Mouse (Mus musculus): ENCODE results near the gene Camta1. TPM values are rescaled to one million over a fixed set of nuclear protein-coding genes. Genes with fewer than 3 reads are reported as not detected.
"Not testable (repeated sequence)": the region's sequence is repeated elsewhere in the genome, so short reads cannot be mapped to it uniquely, and the experiment has no call there.

Camta1 gene
- total RNA-seq, 2 experiments from 2014 or later = 194 to 203 TPM

DNA sequence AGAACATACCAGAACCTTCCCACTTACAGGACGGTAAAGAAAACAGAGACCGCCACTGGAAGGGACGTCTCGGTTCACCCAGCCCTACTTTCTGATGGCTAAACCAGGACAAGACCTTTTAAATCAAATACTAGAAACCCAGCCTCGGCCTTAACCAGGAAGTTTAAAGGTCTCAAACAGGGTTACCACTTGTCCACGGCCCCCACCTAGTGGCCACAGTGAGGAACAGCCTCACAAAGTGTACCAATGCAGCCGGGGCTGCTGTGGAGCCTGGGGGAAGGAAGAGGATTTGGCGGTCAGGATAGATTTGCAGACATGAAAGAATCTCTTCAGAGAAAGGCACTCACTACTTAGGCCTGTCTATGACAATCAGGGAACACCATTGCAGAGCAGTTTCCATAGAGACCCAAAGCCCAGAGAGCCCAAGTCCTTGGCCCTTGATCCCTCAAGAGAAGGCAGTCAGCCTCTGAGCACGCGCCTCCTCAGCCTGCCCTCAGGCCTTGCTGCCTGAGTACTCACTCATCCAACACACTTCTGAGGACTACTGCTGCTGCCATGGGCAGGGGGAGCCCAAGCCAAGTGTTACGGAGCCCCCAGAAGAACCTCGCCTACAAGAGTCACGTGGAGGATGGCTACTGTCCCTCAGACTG is 962.8 kb downstream of the Camta1 start:
- peak; percentile 67 to 68 for DNase-seq (ENCODE audit: low spot score in 2 of 2)
- intact Hi-C loops (cut with DNase I) = no loop called here

DNA sequence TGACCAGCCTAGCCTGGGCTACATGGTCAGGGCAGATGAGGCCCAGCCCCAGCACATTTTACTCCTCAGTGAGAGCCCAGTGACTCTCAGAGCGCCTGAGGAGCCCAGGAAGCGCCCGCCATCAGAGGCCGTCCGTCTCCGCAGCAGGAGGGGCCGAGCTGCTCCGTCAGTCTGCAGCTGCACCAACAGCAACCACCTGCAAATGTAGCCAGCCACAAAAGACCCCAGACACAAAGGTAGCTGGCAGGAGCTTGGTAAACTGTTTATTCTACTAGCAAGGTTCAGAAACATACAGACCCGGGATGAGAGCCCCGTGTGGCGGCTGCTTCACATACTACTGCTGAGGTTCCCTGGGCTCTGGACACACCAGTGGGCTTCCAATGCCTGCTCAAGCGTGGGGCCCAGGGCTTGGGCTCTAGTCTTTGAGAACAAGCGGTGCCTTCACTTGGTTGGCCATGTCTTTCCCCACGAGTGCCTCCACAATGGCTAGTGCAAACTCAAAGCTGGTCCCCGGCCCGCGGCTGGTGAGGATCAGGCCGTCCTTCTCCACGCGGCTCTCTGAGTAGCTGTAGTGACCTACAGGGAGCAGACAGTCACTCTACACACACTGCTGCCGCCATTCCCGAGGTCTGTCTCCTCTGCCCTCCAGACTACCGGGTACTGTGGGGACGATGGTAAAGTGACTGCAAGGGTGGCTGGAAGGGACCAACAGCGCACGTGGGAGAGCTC is 964.6 kb downstream of the Camta1 start:
- DNase-seq (ENCODE audit: low spot score in 2 of 2) = no peak
- intact Hi-C loops (cut with DNase I) = no loop called here

DNA sequence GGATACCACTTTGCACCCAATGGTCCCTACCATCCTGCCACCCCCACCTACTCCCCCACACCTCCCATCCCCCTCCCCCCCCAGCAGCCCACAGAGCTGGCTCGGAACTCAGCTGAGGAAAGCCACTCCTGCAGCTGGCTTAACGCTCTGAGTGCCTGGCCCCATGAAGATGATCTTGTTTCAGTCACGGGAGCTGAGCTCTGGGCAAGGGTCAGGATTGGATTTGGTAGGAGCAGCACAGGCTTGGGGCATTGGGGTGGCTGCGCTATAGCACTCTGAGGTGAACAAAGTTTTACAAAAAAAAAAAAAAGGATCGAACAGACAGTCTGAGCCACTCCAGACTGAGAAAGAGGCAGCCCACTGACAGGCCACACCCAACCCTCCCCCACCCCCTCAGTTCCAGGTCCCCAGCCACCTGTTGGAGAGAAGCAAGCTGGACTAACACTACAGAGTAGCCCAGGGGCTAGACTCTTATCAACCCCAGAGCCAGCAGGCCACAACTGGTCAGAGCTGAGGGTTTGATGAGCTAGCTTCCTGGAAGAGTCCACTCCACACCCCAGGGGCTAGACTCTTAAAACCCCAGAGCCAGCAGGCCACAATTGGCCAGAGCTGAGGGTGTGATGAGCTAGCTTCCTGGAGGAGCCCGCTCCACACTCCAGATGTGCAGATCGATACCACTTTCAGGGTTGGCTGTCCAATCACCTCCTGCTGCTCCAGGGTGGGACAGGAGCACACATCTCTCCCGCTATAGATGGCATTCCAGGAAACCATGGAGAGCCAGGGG is 966.8 kb downstream of the Camta1 start:
- intact Hi-C loops (cut with DNase I) = no loop called here
- DNase-seq (ENCODE audit: low spot score in 2 of 2) = no peak

DNA sequence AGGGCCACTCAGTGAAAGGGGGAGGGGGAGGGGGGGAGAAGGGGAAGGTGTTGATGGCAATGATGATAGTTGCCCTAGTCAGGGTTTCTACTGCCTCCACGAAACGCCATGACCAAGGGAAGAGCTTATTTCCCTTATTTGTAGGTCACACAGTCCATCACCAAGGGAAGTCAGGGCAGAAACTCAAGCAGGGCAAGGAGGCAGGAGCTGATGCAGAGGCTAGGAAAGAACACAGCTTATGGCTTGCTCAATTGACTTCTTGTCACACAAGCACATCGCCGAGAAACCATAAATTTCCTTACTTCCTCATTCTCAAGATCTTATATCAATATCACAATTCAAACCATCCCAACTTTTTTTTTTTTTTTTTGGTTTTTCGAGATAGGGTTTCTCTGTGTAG is 970.4 kb downstream of the Camta1 start:
- intact Hi-C loops (cut with DNase I) = no loop called here
- DNase-seq (ENCODE audit: low spot score in 2 of 2) = no peak

DNA sequence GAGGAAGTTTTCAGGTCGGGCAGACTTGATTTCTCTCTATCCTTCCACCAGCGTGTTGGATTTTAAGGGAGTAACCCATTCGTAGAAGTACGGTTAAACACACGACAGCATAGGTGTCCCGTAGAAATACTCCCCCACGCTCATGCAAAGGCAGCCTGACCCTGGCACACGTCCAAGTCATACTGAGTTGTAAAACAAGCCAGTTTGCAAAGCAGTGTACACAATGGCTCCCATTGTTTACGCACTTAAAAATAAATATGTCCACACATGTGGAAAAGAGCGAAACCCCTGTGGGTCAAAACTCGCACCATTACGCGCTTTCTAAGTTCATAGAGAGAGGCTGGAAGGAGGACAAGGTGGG is 971.7 kb downstream of the Camta1 start:
- DNase-seq (ENCODE audit: low spot score in 2 of 2) = no peak

DNA sequence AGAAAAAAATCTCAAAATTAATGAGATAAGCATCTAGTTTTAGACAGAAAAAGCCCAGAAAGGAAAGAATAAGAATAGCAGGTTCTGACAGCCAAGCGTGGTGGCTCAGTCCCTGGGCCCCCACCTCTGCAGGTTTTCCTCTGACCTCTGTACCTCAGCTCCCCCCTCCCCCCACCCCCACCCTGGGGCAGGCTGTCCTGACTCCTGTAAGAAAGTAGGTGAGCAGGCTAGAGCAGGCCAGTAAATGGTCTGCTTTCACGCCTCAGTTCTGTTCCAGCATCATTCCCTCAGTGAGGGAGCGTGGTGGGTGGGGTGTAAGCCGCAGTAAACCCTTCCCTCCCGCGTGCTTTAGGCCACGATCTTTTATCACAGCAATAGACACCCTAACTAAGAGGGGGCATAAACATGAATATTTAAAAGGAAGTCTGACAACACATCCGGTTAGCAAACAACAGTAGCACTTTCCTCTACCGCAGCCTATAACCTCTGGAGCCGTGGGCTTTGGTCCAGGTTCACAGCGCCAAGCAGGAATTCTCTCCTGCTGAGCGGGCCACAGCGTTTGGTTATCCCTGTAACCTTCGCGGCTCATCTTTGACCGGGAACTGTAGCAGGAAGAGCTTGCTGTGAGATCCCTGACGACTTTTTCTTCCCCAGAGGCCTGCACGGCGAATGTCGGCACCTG is 972.3 kb downstream of the Camta1 start:
- intact Hi-C loops (cut with DNase I) = no loop called here
- no peak for DNase-seq (ENCODE audit: low spot score in 2 of 2)

More for the DNA sequence above, 971.7 kb downstream of the Camta1 start:
- intact Hi-C loops (cut with DNase I) = no loop called here

DNA sequence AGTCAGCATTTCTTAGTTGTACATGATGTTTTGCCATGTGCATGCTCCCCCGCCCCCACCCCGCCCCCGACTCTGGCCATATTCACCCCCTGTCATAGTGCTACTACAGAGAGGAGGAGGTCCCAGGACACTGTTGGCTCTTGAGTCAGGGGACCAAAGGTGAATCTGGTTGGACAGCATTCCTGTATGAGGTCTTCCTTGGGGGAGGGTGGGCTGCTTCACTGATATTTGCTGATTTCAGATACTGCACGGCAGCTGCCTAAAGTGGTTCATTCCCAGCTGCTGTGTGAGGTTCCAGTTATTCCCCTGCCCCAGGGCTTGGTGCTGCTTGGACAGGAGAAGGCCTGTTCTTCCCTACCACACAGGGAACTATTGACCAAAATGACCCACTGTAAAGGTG is 973.2 kb downstream of the Camta1 start:
- intact Hi-C loops (cut with DNase I) = no loop called here
- DNase-seq (ENCODE audit: low spot score in 2 of 2) = no peak

DNA sequence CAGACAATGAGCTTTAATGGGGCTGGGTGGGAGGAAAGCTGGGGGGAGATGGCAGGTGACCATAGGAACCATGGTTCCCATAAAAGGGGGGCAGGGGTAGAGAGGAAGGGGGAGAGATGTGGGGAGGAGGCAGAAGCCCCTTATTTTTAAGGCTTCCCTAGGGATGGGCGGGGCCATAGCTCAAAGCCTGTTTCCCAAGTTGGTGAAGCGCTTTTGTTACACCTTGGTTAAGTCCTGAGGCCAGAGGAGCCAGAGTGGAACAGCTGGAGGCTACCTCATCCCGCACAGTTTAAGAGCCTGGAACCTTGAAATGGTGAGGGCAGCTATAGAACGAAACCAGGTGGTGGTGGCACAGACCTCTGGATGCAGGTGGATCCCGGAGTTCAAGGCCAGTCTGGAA is 973.8 kb downstream of the Camta1 start:
- no peak for DNase-seq (ENCODE audit: low spot score in 2 of 2)
- intact Hi-C loops (cut with DNase I) = no loop called here

DNA sequence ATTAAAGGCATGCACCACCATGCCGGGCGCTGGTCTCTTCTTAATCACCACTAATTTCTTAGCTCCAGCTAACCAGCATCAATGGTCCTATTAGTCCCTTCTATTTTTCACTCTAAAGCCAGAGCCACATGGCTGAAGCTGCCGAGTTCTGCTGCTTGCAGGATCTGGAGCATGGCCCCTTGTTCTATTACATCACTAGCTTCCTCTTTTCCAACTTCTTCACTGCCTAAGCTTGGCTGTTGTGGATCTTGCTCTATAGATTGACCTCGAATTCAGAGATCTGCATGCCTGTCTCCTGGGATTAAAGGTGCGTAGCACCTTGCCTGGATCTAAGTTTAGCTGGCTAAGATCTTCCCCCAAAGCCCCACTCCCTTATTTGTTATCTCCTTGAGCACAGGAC is 979.0 kb downstream of the Camta1 start:
- intact Hi-C loops (cut with DNase I) = no loop called here
- no peak for DNase-seq (ENCODE audit: low spot score in 2 of 2)

DNA sequence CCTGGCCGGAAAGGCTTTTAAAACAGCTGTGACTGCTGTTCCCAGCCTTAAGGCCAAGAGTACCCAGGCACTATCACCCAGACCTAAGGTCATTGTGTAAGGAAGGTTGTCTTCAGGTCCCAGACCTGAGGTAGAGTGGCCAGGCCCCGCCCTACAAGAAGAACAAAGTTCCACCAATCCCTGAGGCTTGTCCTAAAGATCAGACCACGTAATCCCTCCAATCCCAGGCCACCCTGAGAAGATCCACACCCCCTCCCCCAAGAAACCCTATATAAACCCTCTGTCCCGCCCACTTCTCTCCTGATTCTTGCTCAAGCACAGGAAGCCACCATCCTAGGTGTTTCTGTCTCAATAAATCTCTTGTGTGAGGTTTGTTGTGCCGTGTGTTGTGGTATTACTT is 981.3 kb downstream of the Camta1 start:
- no peak for DNase-seq (ENCODE audit: low spot score in 2 of 2)
- intact Hi-C loops (cut with DNase I) = no loop called here

DNA sequence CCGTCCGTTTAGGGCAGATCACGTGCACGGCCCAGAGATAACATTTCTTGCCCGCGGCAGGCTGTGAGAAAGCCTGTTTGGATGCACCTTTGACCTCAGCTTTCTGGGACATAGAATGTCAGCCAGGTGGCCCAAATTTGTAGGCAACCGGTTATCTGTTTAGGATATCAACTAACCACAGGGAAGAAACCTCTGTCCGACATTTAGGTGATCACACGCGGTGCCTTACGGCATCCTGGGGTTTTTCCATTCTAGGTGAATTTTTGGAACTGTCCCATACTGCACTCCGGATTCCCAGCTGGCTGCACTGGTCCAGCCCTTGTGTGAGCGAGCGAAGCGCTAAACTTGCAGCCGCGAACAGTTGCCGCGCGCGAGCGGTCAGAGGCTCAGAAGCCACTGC is 982.0 kb downstream of the Camta1 start:
- intact Hi-C loops (cut with DNase I) = no loop called here
- no peak for DNase-seq (ENCODE audit: low spot score in 2 of 2)

DNA sequence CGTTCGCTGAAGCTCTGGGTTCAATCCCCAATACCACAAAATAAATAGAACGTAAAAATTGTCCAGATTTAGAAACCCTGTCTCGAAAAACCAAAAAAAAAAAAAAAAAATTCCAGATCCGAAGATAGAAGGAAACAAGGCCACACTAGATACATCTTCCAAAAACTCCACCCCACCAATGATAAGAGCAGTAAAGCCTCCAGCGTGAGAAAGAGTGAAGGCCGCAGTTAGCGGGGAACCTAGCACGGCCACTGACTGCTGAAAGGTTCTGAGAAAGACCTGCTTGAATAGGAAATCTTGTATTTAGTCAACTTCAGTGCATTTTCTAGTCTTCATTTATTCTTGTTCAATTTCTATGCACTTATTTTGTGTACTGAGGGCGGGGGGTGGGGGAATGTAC is 986.3 kb downstream of the Camta1 start:
- intact Hi-C loops (cut with DNase I) = no loop called here
- no peak for DNase-seq (ENCODE audit: low spot score in 2 of 2)

DNA sequence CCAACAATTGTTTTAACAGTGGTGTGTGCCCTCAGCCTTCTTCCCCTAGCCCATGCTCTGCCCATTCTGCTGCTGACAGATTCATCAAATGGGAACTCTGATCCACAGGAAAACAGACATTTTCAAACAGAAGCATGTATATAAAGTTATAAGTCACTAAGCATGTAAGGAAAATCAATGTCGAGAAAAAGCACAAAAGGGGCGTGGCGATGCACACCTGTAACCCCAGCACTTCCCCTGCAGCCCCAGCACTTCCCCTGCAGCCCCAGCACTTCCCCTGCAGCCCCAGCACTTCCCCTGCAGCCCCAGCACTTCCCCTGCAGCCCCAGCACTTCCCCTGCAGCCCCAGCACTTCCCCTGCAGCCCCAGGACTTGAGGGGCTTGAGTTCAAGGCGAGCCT is 987.3 kb downstream of the Camta1 start:
- intact Hi-C loops (cut with DNase I); DNase-seq (ENCODE audit: low spot score in 2 of 2): not testable (repeated sequence)

DNA sequence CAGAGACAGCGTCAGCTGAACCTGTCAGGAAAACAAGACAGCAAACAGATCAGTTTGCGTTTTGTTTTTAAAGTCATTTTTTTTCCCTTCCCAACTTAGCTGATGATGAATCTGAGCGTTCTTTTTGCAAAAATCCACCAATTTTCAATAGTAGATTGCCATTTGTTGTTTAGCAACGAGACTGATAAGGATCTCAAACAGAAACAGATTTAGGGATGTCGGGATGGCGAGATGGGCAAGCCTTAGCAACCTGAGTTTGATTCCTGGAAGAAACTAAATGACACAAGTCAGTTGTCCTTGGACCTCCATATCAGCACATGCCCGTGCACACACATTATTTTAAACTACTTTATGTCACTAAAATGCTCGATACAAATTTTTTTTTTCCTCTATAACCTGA is 989.0 kb downstream of the Camta1 start:
- intact Hi-C loops (cut with DNase I) = no loop called here
- no peak for DNase-seq (ENCODE audit: low spot score in 2 of 2)

DNA sequence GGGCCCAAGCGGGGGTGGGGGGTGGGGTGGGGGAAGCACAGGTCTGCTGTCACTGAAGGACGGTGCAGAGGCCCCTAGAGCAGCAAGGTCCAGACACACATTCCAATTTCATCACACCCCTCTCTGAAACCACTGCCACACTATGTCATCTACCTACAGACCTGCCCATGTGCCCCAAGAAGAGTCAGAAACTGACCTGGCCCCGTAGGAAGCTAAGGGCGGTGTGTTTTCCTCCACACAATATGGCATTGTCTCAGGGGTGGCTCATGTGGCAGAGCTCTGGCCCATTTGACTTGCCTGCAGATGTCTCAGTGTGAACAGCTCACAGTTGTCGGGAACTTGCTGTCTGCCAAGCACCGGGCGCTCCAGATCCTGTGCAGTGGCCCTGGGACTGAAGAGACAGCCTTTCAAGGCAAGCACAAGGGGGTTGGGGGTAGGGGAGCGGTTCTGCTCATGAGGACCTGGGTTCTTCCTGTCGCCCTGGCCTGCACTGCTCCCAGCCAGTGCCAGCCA is 989.5 kb downstream of the Camta1 start:
- intact Hi-C loops (cut with DNase I) = no loop called here

DNA sequence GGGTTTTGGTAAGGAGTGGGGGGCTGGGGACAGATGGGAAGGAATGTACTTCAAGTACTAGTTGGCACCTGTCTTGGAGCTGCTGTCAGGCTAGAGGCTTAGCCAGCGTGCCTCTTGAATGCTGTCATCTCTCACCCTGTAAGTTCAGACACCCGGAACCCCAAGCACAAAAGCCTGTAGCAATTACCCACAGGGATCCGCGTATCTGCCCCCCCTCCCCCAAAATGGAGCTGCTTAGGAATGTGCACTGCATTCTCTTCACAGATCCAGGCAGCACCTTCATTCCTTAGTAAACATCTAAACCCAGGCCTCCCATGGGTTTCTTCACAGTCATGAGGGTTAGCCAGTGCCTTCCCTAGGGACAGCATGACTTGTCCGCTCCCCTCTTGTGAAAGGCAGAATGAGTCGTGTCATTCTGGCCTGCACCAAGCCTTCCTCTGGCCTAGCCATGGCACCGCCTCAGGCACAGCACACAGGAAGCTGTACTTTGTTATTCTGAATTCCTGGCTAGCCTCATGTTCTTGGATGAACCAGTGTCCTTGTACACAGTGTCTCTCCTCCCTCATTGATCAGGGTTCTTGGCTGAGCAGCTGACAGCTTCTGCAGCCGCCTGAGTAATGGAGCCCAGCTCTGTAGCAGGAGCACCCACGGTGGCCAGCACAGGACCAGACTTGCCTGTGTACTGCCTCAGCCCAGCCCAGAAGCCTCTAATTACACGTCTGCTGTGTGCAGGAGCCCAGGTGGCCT is 990.1 kb downstream of the Camta1 start:
- intact Hi-C loops (cut with DNase I) = no loop called here

More for the DNA sequence above, 989.5 kb downstream of the Camta1 start:
- peak in 1 of 2 experiments; percentile 65 for DNase-seq (ENCODE audit: low spot score in 2 of 2)

DNA sequence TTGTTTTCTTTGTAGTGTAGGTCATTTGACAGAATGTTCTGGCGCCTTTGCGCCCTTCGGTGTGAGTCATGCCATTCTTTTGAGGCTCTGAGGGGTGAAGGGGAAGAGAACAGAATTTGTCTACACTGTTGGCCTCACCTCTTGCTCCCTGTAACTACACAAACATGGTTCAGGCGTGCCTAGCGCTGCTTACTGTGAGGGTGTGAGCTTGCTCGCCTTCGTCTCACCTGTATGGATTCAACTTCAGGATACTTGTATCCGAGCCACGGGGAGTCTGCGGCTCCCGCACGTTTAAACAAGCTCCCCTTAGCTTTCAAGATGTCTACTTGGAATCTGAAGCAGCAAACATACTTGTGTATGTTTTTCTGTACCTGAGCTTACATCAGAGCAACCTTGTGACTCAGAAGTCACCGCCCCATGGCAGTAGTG is 990.7 kb downstream of the Camta1 start:
- no peak for DNase-seq (ENCODE audit: low spot score in 2 of 2)
- intact Hi-C loops (cut with DNase I) = no loop called here

More for the DNA sequence above, 990.1 kb downstream of the Camta1 start:
- DNase-seq (ENCODE audit: low spot score in 2 of 2) = peak; percentile 24 to 58

DNA sequence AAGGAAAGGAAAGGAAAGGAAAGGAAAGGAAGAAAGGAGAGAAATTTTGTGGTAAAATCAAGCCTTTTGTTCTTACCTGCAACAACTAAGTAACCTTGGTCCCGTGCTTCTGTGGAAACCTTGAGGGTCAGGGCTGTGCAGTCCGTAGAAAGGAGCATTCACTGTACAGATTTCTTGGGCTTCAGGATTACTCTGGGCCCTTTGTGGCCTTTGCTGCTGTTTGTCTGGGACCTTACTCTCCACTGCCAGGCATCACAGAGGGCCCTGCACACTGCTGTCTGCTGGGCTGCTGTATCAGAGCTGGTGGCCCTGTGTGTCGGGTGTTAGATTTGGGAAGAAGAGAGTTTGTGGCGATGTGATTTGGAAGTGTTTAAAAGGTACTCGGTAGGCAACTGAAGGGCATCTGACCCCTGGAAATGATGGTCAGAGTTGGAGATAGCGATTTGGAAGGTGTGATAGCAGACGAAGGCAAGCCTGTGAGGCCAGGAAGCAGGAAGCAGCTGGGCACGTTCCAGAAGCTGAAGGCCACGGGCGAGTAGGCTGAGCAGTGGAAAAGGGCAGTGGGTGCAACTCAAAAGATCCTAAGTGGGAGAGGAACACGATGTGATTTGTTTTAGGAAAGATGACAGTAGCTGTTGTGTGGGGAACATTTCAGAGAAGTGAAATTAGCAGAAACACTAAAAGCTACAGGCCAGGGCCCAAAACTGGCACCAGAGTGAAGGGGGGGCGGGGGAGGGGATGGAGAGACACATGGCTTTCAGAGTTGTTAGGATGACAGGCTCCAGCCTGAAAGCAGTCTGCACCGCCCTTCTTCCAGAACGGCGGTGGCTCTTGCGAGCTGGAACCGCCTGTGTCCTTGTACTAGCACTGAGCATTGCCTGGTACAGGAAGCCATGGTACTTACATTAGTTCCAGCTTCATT is 992.1 kb downstream of the Camta1 start:
- intact Hi-C loops (cut with DNase I) = no loop called here
- DNase-seq (ENCODE audit: low spot score in 2 of 2) = no peak

Data from left cerebral cortex, postnatal 14 days (tissue).